Mouse (Mus musculus) MEL (cell line): ENCODE measurements around the gene Itga9.

Source experiments
- CTCF ChIP-seq, 3 experiments: IDR thresholded peaks in 2 of 3; conservative IDR thresholded peaks in 1 of 3; 2 replicates each; pipeline ENCODE4 v1.5.1; 2011 to 2012; ENCODE audit warnings: low read length in 3 of 3, low read depth in 2 of 3, mild to moderate bottlenecking in 2 of 3, improper control_type of control experiment in 1 of 3, inconsistent platforms in 1 of 3, mixed read lengths in 1 of 3, moderate library complexity in 1 of 3; ENCODE audit not compliant: control insufficient read depth in 1 of 3, insufficient read depth in 1 of 3, poor library complexity in 1 of 3, severe bottlenecking in 1 of 3
- HCFC1 ChIP-seq: IDR thresholded peaks from 2 replicates; pipeline ENCODE4 v1.6.1; 2012; ENCODE audit warnings: low read depth, mild to moderate bottlenecking, inconsistent platforms, low read length, improper control_type of control experiment, moderate library complexity
- POLR2A ChIP-seq, 2 experiments: IDR thresholded peaks; 2 replicates each; pipeline ENCODE4 v1.6.1; 2011 to 2012; ENCODE audit warnings: low read length in 2 of 2, mild to moderate bottlenecking in 2 of 2, control low read depth in 1 of 2, improper control_type of control experiment in 1 of 2, low read depth in 1 of 2, moderate library complexity in 1 of 2; ENCODE audit not compliant: control insufficient read depth in 1 of 2, insufficient read depth in 1 of 2, poor library complexity in 1 of 2
- TCF12 ChIP-seq: IDR thresholded peaks from 2 replicates; pipeline ENCODE4 v1.6.1; 2014; ENCODE audit warnings: low read depth, mild to moderate bottlenecking, inconsistent platforms, low read length, improper control_type of control experiment, moderate library complexity
- USF1 ChIP-seq: IDR thresholded peaks from 2 replicates; pipeline ENCODE4 v1.6.1; 2014; ENCODE audit warnings: low read depth, mild to moderate bottlenecking, inconsistent platforms, low read length, improper control_type of control experiment, moderate library complexity
- USF2 ChIP-seq, 2 experiments: IDR thresholded peaks; 2 replicates each; pipeline ENCODE4 v1.6.1; 2011 to 2012; ENCODE audit warnings: improper control_type of control experiment in 2 of 2, low read length in 2 of 2, borderline replicate concordance in 1 of 2, inconsistent platforms in 1 of 2, low read depth in 1 of 2, mild to moderate bottlenecking in 1 of 2; ENCODE audit not compliant: insufficient read depth in 1 of 2
- ZMIZ1 ChIP-seq: IDR thresholded peaks from 2 replicates; pipeline ENCODE4 v1.6.1; 2012; ENCODE audit warnings: low read depth, mild to moderate bottlenecking, inconsistent platforms, low read length, improper control_type of control experiment, moderate library complexity

GRCm38 (mm10) chr9:118913048-118913447, 306.6 kb downstream of the Itga9 start:
- no peak for TF ChIP-seq CTCF (IDR thresholded peaks at IDR 0.05 in 2 of 3, conservative IDR thresholded peaks at IDR 0.05 in 1 of 3; ENCODE audit: control insufficient read depth in 1 of 3, insufficient read depth in 1 of 3, low read depth in 2 of 3, low read length in 3 of 3, poor library complexity in 1 of 3, severe bottlenecking in 1 of 3)
- TF ChIP-seq USF2 (IDR thresholded peaks at IDR 0.05; ENCODE audit: borderline replicate concordance in 1 of 2, insufficient read depth in 1 of 2, low read depth in 1 of 2, low read length in 2 of 2) = no peak
- TF ChIP-seq POLR2A (IDR thresholded peaks at IDR 0.05; ENCODE audit: control insufficient read depth in 1 of 2, insufficient read depth in 1 of 2, low read depth in 1 of 2, low read length in 2 of 2, poor library complexity in 1 of 2) = no peak
- no peak for TF ChIP-seq ZMIZ1
- no peak for TF ChIP-seq USF1
- no peak for TF ChIP-seq TCF12
- no peak for TF ChIP-seq HCFC1
